Mouse (Mus musculus) neutrophil, adult 5-6 weeks (primary cell): ENCODE measurements at regions not wholly inside any gene's neighbourhood (a gene's known extent, or its start where the extent isn't known, plus 50 kb on each side); places are given as distances from the start of the nearest gene placed in this dataset.

ENCODE experiments used
- ATAC-seq: fragments of 151-379, 151-347 bp; 2 replicates; pipeline ENCODE4 v1.8.0; 2017; ENCODE audit warnings: mild to moderate bottlenecking, moderate TSS enrichment; ENCODE audit not compliant: insufficient number of reproducible peaks, poor library complexity, low FRiP score, severe bottlenecking; ENCODE audit errors: extremely low read depth

- no peak for ATAC-seq
These were observed 83.1 kb downstream of the Stk35 start for GRCm38 (mm10) chr2:129883417-129883816.

GRCm38 (mm10) chr2:129884316-129884715 lies 84.0 kb downstream of the Stk35 start:
- ATAC-seq: no peak

- no peak for ATAC-seq
These were observed 85.2 kb downstream of the Stk35 start for GRCm38 (mm10) chr2:129885536-129885935.

- ATAC-seq: peak; percentile 89
These were observed 92.9 kb downstream of the Stk35 start for GRCm38 (mm10) chr2:129893231-129893630.

- ATAC-seq: no peak
These were observed 93.5 kb downstream of the Stk35 start for GRCm38 (mm10) chr2:129893832-129894231.

GRCm38 (mm10) chr2:129894906-129895305 lies 94.6 kb downstream of the Stk35 start:
- no peak for ATAC-seq

- ATAC-seq: peak; percentile 30; the same call in 1 of the 2 replicates
These were observed 95.1 kb downstream of the Stk35 start for GRCm38 (mm10) chr2:129895369-129895768.

- ATAC-seq: no peak
These were observed 96.4 kb downstream of the Stk35 start for GRCm38 (mm10) chr2:129896696-129897095.

GRCm38 (mm10) chr2:129903383-129904135 lies 103.2 kb downstream of the Stk35 start:
- no peak for ATAC-seq

- peak; percentile 73; the same call in 1 of the 2 replicates for ATAC-seq
These were observed 104.4 kb downstream of the Stk35 start for GRCm38 (mm10) chr2:129904753-129905152.

- peak; percentile 16; the same call in 1 of the 2 replicates for ATAC-seq
These were observed 103.3 kb upstream of the Tgm3 start for GRCm38 (mm10) chr2:129908701-129909425.

GRCm38 (mm10) chr2:129911203-129911921 lies 100.8 kb upstream of the Tgm3 start:
- no peak for ATAC-seq

- no peak for ATAC-seq
These were observed 99.6 kb upstream of the Tgm3 start for GRCm38 (mm10) chr2:129912556-129912955.

- ATAC-seq: no peak
These were observed 97.9 kb upstream of the Tgm3 start for GRCm38 (mm10) chr2:129914261-129914660.

- no peak for ATAC-seq
These were observed 95.7 kb upstream of the Tgm3 start for GRCm38 (mm10) chr2:129916411-129916810.

GRCm38 (mm10) chr2:129918141-129918790 lies 93.9 kb upstream of the Tgm3 start:
- no peak for ATAC-seq

GRCm38 (mm10) chr2:129919551-129919950 lies 92.6 kb upstream of the Tgm3 start:
- no peak for ATAC-seq

- no peak for ATAC-seq
These were observed 84.9 kb upstream of the Tgm3 start for GRCm38 (mm10) chr2:129927218-129927617.

- ATAC-seq: no peak
These were observed 78.6 kb upstream of the Tgm3 start for GRCm38 (mm10) chr2:129933578-129933977.
